Mouse (Mus musculus) kidney, embryonic 14.5 days (tissue): ENCODE measurements at regions not wholly inside any gene's neighbourhood (a gene's known extent, or its start where the extent isn't known, plus 50 kb on each side); places are given as distances from the start of the nearest gene placed in this dataset.
A peak's percentile ranks its signal among the peaks of the same experiment; 100 is the strongest.

Experiments used
- ATAC-seq: fragments of 200-750 bp; cut with Nextera tagmentation; 2 replicates; pipeline ENCODE4 v1.8.0; 2017; ENCODE audit warnings: moderate number of reproducible peaks, mild to moderate bottlenecking, moderate TSS enrichment, moderate library complexity; ENCODE audit not compliant: low FRiP score, low TSS enrichment
- H3K27ac ChIP-seq: fragments of 300-500 bp; sonication (generic); 2 replicates; pipeline ENCODE4 v1.5.1; 2014; ENCODE audit warnings: low read depth, mild to moderate bottlenecking, low read length, moderate library complexity, mixed read lengths
- H3K27me3 ChIP-seq: fragments of 300-500 bp; sonication (generic); 2 replicates; pipeline ENCODE4 v1.6.1; 2014; ENCODE audit warnings: mild to moderate bottlenecking, low read length; ENCODE audit not compliant: control insufficient read depth, insufficient read depth
- H3K36me3 ChIP-seq: fragments of 300-500 bp; sonication (generic); 2 replicates; pipeline ENCODE4 v1.6.1; 2014; ENCODE audit warnings: low read length, mixed read lengths; ENCODE audit not compliant: control insufficient read depth, insufficient read depth
- H3K4me1 ChIP-seq: fragments of 300-500 bp; sonication (generic); 2 replicates; pipeline ENCODE4 v1.6.1; 2014; ENCODE audit warnings: low read length, mixed read lengths; ENCODE audit not compliant: control insufficient read depth, insufficient read depth
- H3K4me2 ChIP-seq: fragments of 300-500 bp; sonication (generic); replicated peaks from 2 replicates; pipeline ENCODE4 v1.6.1; 2014; ENCODE audit warnings: low read depth, mild to moderate bottlenecking, low read length
- H3K4me3 ChIP-seq: fragments of 300-500 bp; sonication (generic); 2 replicates; pipeline ENCODE4 v1.5.1; 2014; ENCODE audit warnings: mild to moderate bottlenecking, low read length
- H3K9ac ChIP-seq: fragments of 300-500 bp; sonication (generic); 2 replicates; pipeline ENCODE4 v1.6.1; 2014; ENCODE audit warnings: low read depth, mild to moderate bottlenecking, low read length, moderate library complexity
- H3K9me3 ChIP-seq: fragments of 300-500 bp; sonication (generic); 2 replicates; pipeline ENCODE4 v1.6.1; 2016; ENCODE audit warnings: low read length; ENCODE audit not compliant: control insufficient read depth
- WGBS: fragments of 180-500 bp; shearing (Covaris S2); extraction: QIAGEN DNeasy Blood & Tissue Kit; methylation state at CpG from one replicate; pipeline ENCODE4 v1.1.7; 2014; 5-methylcytosine and 5-hydroxymethylcytosine counted together

DNA sequence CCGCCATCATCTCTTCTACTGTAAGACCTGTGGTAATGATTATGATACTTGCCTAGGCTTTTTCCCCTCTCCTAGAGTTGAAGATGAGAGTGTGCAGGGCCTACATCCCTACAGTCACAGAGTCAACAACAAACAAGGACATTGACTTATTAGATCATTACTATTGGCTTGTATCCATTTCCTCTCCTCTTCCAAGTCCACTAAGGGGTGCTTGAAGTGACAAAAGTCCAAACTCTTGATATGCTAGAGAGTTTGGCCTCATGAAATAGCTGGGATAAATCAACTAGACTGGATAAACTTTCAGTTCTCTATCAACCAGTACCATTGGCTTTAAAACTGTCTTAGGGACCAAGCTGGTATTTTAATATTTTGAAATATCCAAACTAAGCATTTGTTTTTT, 165.7 kb upstream of the Ap5m1 start:
- H3K4me1 ChIP-seq = no peaks in the 10 kb centered on the region
- no peaks in the 10 kb centered on the region for H3K27me3 ChIP-seq
- no peaks in the 10 kb centered on the region for H3K9me3 ChIP-seq
- H3K27ac ChIP-seq = no peak overlapping the region
- no peaks in the 10 kb centered on the region for H3K36me3 ChIP-seq
- WGBS = 93% methylated on average over 1 of the region's 1 CpGs
- no peak overlapping the region for H3K4me2 ChIP-seq
- no peak overlapping the region for H3K4me3 ChIP-seq
- no peak for ATAC-seq
- no peak overlapping the region for H3K9ac ChIP-seq

DNA sequence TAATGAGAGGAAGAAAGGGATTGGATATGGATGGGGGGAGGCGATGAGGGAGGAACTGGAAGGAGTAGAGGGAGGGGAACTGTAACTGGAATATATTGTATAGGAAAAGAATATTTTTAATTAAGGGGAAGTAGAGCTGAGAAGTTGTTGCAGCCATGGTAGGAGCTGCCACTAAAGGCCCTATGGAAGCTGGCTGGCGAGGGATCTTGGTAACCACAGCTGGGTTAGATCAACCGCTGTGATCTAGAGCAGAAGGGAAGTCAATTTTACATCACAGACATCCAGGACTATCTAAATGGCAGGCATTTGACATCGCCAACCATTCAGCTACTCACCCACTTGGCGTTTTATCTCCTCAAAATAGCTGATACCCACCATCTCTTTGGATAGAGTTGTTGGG, 168.8 kb upstream of the Ap5m1 start:
- Histone ChIP-seq H3K4me1 (no peaks in the 10 kb centered on the region), H3K27me3 (peaks cover 8% of the 10 kb centered on the region; the same call in 1 of the 2 replicates), H3K9me3 (no peaks in the 10 kb centered on the region), H3K27ac (no peak overlapping the region), H3K4me2 (no peak overlapping the region), H3K9ac (no peak overlapping the region), H3K4me3 (no peak overlapping the region), H3K36me3 (no peaks in the 10 kb centered on the region)
- 94% methylated on average over 5 of the region's 5 CpGs for WGBS
- ATAC-seq = no peak

DNA sequence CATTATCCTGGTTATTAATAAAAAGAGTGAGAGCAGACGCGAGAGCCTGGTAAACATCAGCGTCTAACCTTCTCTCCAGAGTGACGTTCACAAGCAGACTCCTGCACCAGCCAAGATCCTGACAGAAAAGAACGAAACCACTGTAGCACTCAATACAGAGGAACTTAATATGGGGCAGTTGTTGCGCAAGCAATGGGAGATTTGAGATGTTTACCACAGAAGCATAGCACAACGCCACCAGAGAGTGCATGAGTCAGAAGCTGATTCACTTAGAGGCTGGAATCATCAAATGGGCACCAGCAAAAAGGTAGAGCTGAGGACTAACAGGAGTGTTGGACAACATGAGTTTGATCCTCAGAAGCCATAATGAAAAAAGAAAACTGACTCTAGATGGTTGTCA, 169.7 kb upstream of the Ap5m1 start:
- WGBS = 91% methylated on average over 7 of the region's 7 CpGs
- Histone ChIP-seq H3K4me1 (no peaks in the 10 kb centered on the region), H3K36me3 (no peaks in the 10 kb centered on the region), H3K4me2 (no peak overlapping the region), H3K9me3 (no peaks in the 10 kb centered on the region), H3K4me3 (no peak overlapping the region), H3K27me3 (peaks cover 8% of the 10 kb centered on the region; the same call in 1 of the 2 replicates), H3K27ac (no peak overlapping the region), H3K9ac (no peak overlapping the region)
- ATAC-seq = no peak

DNA sequence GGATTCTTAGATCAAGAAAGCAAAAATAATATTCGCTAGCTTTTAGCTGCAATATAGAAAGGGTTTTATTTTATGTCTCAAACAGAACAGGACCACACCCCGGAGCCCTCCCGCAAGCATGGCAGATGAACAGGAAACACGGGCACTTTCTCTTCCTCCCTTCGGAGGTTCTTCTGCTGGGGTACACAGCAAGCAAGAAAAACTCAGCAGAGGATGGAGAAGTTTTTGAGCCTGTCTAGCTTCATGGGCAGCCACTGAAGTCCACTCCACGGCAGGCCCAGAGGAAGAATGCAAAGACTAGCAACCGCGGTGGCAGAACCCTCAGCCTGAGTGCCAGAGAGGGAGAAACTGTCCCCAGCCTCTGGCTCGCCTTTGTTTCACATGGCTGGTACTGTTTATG, 174.7 kb upstream of the Ap5m1 start:
- peaks cover 48% of the 10 kb centered on the region for H3K27me3 ChIP-seq
- H3K36me3 ChIP-seq = no peaks in the 10 kb centered on the region
- no peak overlapping the region for H3K9ac ChIP-seq
- no peak overlapping the region for H3K4me2 ChIP-seq
- H3K9me3 ChIP-seq = no peaks in the 10 kb centered on the region
- ATAC-seq = no peak
- H3K27ac ChIP-seq = no peak overlapping the region
- H3K4me1 ChIP-seq = no peaks in the 10 kb centered on the region
- no peak overlapping the region for H3K4me3 ChIP-seq
- 82% methylated on average over 9 of the region's 9 CpGs for WGBS

DNA sequence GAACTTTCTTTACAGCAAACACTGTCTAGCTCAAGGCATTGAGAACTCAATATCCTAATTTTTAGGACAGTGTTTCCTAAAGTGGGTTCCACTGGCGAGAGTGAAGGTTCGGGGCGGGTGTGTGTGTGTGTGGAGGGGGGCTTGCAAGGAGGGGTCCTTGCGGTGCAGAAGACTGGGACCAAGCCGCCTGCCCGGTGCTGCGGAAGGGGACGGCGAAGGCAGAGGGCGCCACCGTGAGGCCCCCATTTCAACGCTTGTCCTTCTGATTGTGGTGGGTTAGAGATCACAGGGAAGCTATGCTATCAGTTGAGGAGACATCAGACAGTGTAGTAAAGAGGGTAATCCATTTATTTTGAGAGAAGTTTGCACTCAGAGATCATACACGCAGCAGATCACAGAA, 176.9 kb upstream of the Ap5m1 start:
- WGBS = 6% methylated on average over 13 of the region's 13 CpGs
- Histone ChIP-seq H3K9ac (no peak overlapping the region), H3K4me3 (no peak overlapping the region), H3K9me3 (no peaks in the 10 kb centered on the region), H3K27me3 (peaks cover 54% of the 10 kb centered on the region), H3K4me2 (no peak overlapping the region), H3K27ac (no peak overlapping the region), H3K4me1 (no peaks in the 10 kb centered on the region), H3K36me3 (no peaks in the 10 kb centered on the region)
- no peak for ATAC-seq

DNA sequence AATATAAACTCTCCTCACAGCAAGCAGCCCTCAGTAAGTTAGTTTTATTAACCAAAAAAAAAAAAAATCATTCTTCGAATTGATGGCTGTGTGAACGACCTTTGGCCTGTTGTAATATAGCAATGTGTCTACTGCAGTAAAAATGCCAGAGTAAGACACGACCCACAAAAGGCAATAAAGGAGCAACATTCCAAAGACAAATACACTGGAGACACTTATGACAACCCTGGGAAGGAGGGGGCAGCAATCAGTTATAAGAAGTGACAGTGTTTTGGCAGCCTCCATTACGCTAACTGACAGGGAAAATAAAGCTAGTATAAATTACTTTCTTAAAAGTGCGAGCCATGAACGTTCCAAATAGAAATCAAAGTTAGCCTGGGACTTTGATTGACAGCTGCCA, 185.9 kb upstream of the Ap5m1 start:
- no peaks in the 10 kb centered on the region for H3K9me3 ChIP-seq
- H3K36me3 ChIP-seq = no peaks in the 10 kb centered on the region
- peak; percentile 77; the same call in 1 of the 2 replicates for ATAC-seq
- no peak overlapping the region for H3K4me2 ChIP-seq
- H3K27ac ChIP-seq = no peak overlapping the region
- H3K9ac ChIP-seq = no peak overlapping the region
- WGBS = 20% methylated on average over 6 of the region's 6 CpGs
- no peak overlapping the region for H3K4me3 ChIP-seq
- H3K27me3 ChIP-seq = peaks cover 48% of the 10 kb centered on the region
- no peaks in the 10 kb centered on the region for H3K4me1 ChIP-seq

DNA sequence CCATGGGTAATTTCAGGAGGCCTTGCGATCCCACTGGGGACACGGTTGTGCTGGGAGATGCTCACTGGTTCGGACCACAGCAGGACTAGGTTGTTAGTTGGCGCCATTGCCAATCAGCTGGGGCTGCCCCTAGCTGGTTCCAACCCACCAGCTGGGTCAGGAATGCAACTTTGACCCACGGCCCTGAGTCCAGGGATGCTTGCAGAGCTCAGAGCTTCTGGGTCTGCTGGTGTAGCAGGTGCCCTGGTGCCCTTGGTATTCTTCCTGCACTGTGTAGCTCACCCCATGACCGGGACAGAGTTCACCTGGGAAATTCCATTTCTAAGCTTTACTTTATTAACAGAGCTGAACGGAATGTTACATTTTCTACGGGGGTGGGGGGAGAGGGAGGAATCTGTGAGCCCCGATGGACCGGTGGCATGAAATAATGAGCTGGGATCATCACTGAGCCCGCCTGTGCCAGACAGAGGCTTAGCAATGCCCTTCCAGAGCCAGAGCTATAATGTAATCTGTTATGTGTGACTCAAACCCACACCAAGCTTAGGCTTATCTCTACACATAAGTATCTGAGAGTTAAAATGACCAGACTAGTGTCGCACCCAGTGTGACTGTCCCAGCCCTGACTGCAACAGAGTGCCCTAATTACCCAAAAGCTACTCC, 187.8 kb upstream of the Ap5m1 start:
- Histone ChIP-seq H3K4me3 (no peak overlapping the region), H3K9ac (no peak overlapping the region), H3K27me3 (peaks cover 41% of the 10 kb centered on the region), H3K27ac (no peak overlapping the region), H3K4me1 (no peaks in the 10 kb centered on the region), H3K4me2 (no peak overlapping the region), H3K9me3 (no peaks in the 10 kb centered on the region), H3K36me3 (no peaks in the 10 kb centered on the region)
- ATAC-seq = no peak
- 86% methylated on average over 12 of the region's 12 CpGs for WGBS

DNA sequence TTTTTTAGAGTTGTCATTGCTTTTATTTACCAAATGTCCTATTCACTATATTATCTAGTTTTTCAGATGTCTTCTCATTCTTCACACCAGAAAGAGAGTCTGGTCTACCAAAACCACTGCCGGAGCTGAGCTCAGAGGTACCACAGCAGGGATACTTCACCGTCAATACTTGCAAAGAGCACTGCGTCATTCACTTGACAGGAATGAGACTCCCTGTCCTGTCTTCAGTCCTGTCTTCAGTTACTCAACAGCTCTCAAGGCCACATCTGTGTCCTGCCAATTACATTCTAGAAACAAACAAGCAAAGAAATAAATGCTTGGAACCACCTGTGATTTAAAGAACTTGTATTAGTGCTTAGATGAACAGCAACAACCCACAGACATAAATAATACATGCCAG, 194.6 kb upstream of the Ap5m1 start:
- Histone ChIP-seq H3K9ac (no peak overlapping the region), H3K4me1 (no peaks in the 10 kb centered on the region), H3K4me3 (no peak overlapping the region), H3K4me2 (no peak overlapping the region), H3K27ac (no peak overlapping the region), H3K9me3 (no peaks in the 10 kb centered on the region), H3K36me3 (no peaks in the 10 kb centered on the region), H3K27me3 (peaks cover 14% of the 10 kb centered on the region)
- ATAC-seq = no peak
- WGBS = 93% methylated on average over 3 of the region's 3 CpGs

DNA sequence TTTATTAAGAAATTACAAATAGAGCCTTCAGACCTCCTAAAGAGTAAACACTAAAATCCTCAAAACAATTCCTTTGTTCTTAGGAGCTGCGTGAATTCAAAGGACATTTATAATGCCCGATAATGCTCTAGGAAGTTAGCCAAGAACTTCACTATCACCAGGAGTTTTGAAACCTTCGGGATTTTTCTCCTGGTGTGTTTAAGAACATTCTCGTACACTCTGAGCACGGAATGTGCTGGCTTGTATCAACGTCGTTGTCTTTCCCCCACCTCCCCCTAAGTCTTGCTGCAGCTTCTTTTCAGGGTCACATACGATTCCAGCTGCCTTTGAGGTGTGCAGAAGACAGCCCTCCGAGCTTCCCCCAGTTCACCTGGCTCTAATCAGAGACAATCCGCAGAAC, 195.9 kb upstream of the Ap5m1 start:
- H3K27me3 ChIP-seq = peaks cover 11% of the 10 kb centered on the region
- no peak overlapping the region for H3K27ac ChIP-seq
- H3K9ac ChIP-seq = no peak overlapping the region
- no peak overlapping the region for H3K4me3 ChIP-seq
- 71% methylated on average over 10 of the region's 10 CpGs for WGBS
- H3K4me2 ChIP-seq = no peak overlapping the region
- ATAC-seq = no peak
- no peaks in the 10 kb centered on the region for H3K9me3 ChIP-seq
- no peaks in the 10 kb centered on the region for H3K36me3 ChIP-seq
- H3K4me1 ChIP-seq = no peaks in the 10 kb centered on the region
